In the genomic region with DNA sequence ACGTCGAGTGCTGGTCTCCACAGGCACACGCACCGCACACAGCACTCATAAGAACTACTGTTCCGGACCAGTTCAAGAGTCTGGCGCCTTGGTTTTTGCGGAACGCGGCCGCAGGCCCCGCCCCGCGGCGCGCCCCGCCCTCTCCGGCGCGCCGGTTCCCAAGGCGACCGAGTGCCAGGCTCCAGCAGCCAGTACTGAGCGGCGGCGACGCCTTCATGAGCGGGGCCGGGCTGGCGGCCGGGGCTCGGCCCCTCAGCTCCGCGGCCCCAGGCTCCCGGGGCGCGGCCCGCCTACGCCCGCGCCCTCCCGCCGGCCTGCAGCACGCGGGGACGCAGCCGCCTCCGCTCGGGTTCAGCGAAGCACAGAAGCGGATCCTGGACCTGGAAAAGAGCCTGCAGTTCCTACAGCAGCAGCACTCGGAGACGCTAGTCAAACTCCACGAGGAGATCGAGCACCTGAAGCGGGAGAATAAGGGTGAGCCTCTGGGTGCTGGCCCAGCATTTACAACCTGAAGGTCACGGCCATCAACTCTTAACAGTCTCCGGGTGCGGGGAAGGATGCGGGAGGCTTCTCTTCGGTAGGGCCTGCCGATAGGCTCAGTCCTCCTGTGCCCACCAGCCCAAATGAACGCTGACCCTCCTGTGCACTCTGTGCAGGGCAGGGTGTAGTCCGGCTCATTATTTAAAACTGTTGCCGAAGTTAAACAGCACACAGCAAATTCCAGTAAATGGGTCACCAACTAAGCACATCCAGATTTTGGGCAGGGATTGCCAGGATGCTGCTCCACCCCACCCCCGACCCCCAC, we compare ENCODE assay signal across 8 mouse cellular contexts. TPM values are rescaled to one million over a fixed set of nuclear protein-coding genes. Genes with fewer than 3 reads are reported as not detected.
A peak's percentile ranks its signal among the peaks of the same experiment; 100 is the strongest.
DNase-seq lines count a peak whose midpoint lies in the region; ATAC-seq lines count a peak whose summit lies in the region.

Gene Ccdc74a, plus strand, starts transcription at position 161 of the 805 bp plus-strand sequence.

- peaks cover 19% of the 10 kb centered on the region for H3K4me1 ChIP-seq in hindbrain, embryonic 13.5 days (replicated peaks)

- peak within 1 kb of the TSS; percentile 62 for H3K4me3 ChIP-seq in hindbrain, embryonic 13.5 days

- peaks cover 62% of the 10 kb centered on the region for H3K36me3 ChIP-seq in hindbrain, embryonic 13.5 days

- H3K4me2 ChIP-seq in hindbrain, embryonic 13.5 days = peak within 1 kb of the TSS; percentile 87

- DNase-seq in ZHBTc4 (ENCODE audit: low read depth, low spot score) = peak; percentile 92
- peak; percentile 90 to 93 for DNase-seq in cerebellum, postnatal 25 days
- DNase-seq in frontal cortex, postnatal 25 days (ENCODE audit: low spot score in 2 of 2) = peak; percentile 58 to 72
- DNase-seq in layer of hippocampus, postnatal 36 days = peak; percentile 82 to 84
- peak; percentile 85 for DNase-seq in lung, postnatal 25 days (ENCODE audit: low spot score)
- DNase-seq in retina, embryonic 14.5 days (ENCODE audit: low spot score) = peak; percentile 85
- DNase-seq in thymus, postnatal 4 days = peak; percentile 82

- peak; percentile 94 for ATAC-seq in hindbrain, embryonic 13.5 days (ENCODE audit: low FRiP score)

- 0 out of 2 replicates have a peak, but pooled peaks cover 4% of the 10 kb centered on the region for H3K27me3 ChIP-seq in hindbrain, embryonic 13.5 days

- no peaks in the 10 kb centered on the region for H3K9me3 ChIP-seq in hindbrain, embryonic 13.5 days

- 2% methylated on average over 65 of the region's 65 CpGs for whole genome bisulfite sequencing in hindbrain, embryonic 13.5 days

- peak within 1 kb of the TSS; percentile 69 for H3K27ac ChIP-seq in hindbrain, embryonic 13.5 days

- H3K9ac ChIP-seq in hindbrain, embryonic 13.5 days = peak within 1 kb of the TSS; percentile 84

RNA-seq across cellular contexts. Expression of gene Ccdc74a, which starts in this region (rescaled TPM):
- 7.0 and 7.8 TPM in 2 replicates for polyA plus RNA-seq in hindbrain, embryonic 13.5 days (2015; fragmentation: Nextera tagmentation; extraction: Ambion mirVana)
- total RNA-seq in layer of hippocampus, postnatal 36 days (2021) = 10 to 100 TPM; 37.3 to 37.9 TPM

Comparison
In these comparisons a context has a peak if more than half of its experiments do, and no peak if none do; other contexts are left out.
1. Peak in every context shown above with its lines: DNase-seq, ATAC-seq, H3K4me3 ChIP-seq and H3K27ac ChIP-seq.